ENCODE assay signal across 9 mouse cellular contexts in genomic region chr17:29491591-29492268, GRCm38 (mm10). TPM values are rescaled to one million over a fixed set of nuclear protein-coding genes. Genes with fewer than 3 reads are reported as not detected.
DNase-seq lines count a peak whose midpoint lies in the region; ATAC-seq and TF ChIP-seq lines count a peak whose summit lies in the region.
"Had no signal": no experiment of that assay in that cellular context is flagged by ENCODE, and none has a peak within 500 bp of the region (broad histone marks: within the 10 kb centered on the region; RNA-seq: fewer than 3 reads in every experiment).

No protein-coding gene starts in this region.

- peak overlapping the region; percentile 25; the same call in 1 of the 2 replicates for H3K27ac ChIP-seq in cerebellum, adult 2 months (ENCODE audit: insufficient read depth, low read length)
- peak overlapping the region; percentile 91 for H3K27ac ChIP-seq in forebrain, embryonic 16.5 days (ENCODE audit: low read length)
- H3K27ac ChIP-seq in hindbrain, embryonic 12.5 days, result peak overlapping the region; percentile 94
- peak overlapping the region; percentile 92 for H3K27ac ChIP-seq in midbrain, embryonic 11.5 days (ENCODE audit: low read depth, low read length)

- peak overlapping the region; percentile 90 for H3K9ac ChIP-seq in forebrain, embryonic 16.5 days (replicated peaks; ENCODE audit: low read depth, low read length)
- peak overlapping the region; percentile 92 for H3K9ac ChIP-seq in hindbrain, embryonic 12.5 days
- H3K9ac ChIP-seq in midbrain, embryonic 11.5 days (ENCODE audit: low read length), result peak overlapping the region; percentile 93

- peak; percentile 23 for DNase-seq in layer of hippocampus, adult 11-12 months (ENCODE audit: low spot score)
- DNase-seq in layer of hippocampus, adult 9-10 months (ENCODE audit: low spot score), result no peak
- peak; percentile 66 to 74 for DNase-seq in cerebellum, adult 2 months
- DNase-seq in left cerebral cortex, postnatal 36 days (ENCODE audit: low spot score in 2 of 2), result peak; percentile 24 to 25
- peak; percentile 97 for DNase-seq in midbrain, embryonic 11.5 days (ENCODE audit: low spot score, missing footprints)
- DNase-seq in splenic B cell, adult 2 months (ENCODE audit: low read depth, low spot score), result peak; percentile 46

- intact Hi-C loops in left cerebral cortex, postnatal 36 days (cut with DNase I), result loop anchor here (1.0 to 5.0 kb wide), 2 partner anchors 94 to 224 kb away; partner anchors contain the start of gene BC004004

- no peak for TF ChIP-seq CTCF in cerebellum, adult 2 months (IDR thresholded peaks at IDR 0.05; ENCODE audit: borderline replicate concordance, insufficient read depth, low read depth, low read length)

- no peaks in the 10 kb centered on the region for H3K27me3 ChIP-seq in cerebellum, adult 2 months (ENCODE audit: control insufficient read depth, insufficient read depth, low read length)
- no peaks in the 10 kb centered on the region for H3K27me3 ChIP-seq in forebrain, embryonic 16.5 days (replicated peaks; ENCODE audit: control insufficient read depth, insufficient read depth, low read length)
- H3K27me3 ChIP-seq in hindbrain, embryonic 12.5 days, result no peaks in the 10 kb centered on the region
- H3K27me3 ChIP-seq in midbrain, embryonic 11.5 days (ENCODE audit: control insufficient read depth, insufficient read depth, low read length), result no peaks in the 10 kb centered on the region
- no peaks in the 10 kb centered on the region for H3K27me3 ChIP-seq in splenic B cell, adult 2 months (ENCODE audit: control insufficient read depth, insufficient read depth, low read length, poor library complexity, severe bottlenecking)
- H3K27me3 ChIP-seq: Patski had no signal

- H3K9me3 ChIP-seq in forebrain, embryonic 16.5 days (ENCODE audit: control insufficient read depth, low read length), result no peaks in the 10 kb centered on the region
- no peaks in the 10 kb centered on the region for H3K9me3 ChIP-seq in hindbrain, embryonic 12.5 days (replicated peaks)
- no peaks in the 10 kb centered on the region for H3K9me3 ChIP-seq in midbrain, embryonic 11.5 days (ENCODE audit: control insufficient read depth, low read length)

- H3K4me2 ChIP-seq in forebrain, embryonic 16.5 days (ENCODE audit: low read length), result peak overlapping the region; percentile 97
- H3K4me2 ChIP-seq in hindbrain, embryonic 12.5 days (replicated peaks), result peak overlapping the region; percentile 75
- H3K4me2 ChIP-seq in midbrain, embryonic 11.5 days, result peak overlapping the region; percentile 62

- no peaks in the 10 kb centered on the region for H3K4me1 ChIP-seq in cerebellum, adult 2 months (ENCODE audit: control insufficient read depth, insufficient read depth, low read length)
- peaks cover 18% of the 10 kb centered on the region for H3K4me1 ChIP-seq in forebrain, embryonic 16.5 days (replicated peaks; ENCODE audit: control insufficient read depth, insufficient read depth, low read length)
- peaks cover 26% of the 10 kb centered on the region for H3K4me1 ChIP-seq in hindbrain, embryonic 12.5 days
- peaks cover 15% of the 10 kb centered on the region for H3K4me1 ChIP-seq in midbrain, embryonic 11.5 days (ENCODE audit: control insufficient read depth, insufficient read depth, low read length)

- ATAC-seq in forebrain, embryonic 16.5 days, result no peak
- peak; percentile 15; the same call in 1 of the 2 replicates for ATAC-seq in hindbrain, embryonic 12.5 days (ENCODE audit: low FRiP score)
- ATAC-seq in midbrain, embryonic 11.5 days (ENCODE audit: low FRiP score), result 0 out of 2 replicates have a peak, but pooled peaks have one; percentile 6

- peak overlapping the region; percentile 75 for H3K4me3 ChIP-seq in cerebellum, adult 2 months (replicated peaks; ENCODE audit: insufficient read depth, low read depth, low read length)
- H3K4me3 ChIP-seq in forebrain, embryonic 16.5 days (replicated peaks; ENCODE audit: low read length), result peak overlapping the region; percentile 90
- H3K4me3 ChIP-seq in hindbrain, embryonic 12.5 days, result peak overlapping the region; percentile 87
- peak overlapping the region; percentile 91 for H3K4me3 ChIP-seq in midbrain, embryonic 11.5 days (ENCODE audit: low read depth, low read length)

- under 1% methylated on average over 48 of the region's 48 CpGs for WGBS in cerebellum, adult 2 months
- WGBS in forebrain, embryonic 16.5 days, result under 1% methylated on average over 48 of the region's 48 CpGs
- WGBS in hindbrain, embryonic 12.5 days, result under 1% methylated on average over 48 of the region's 48 CpGs
- under 1% methylated on average over 48 of the region's 48 CpGs for WGBS in midbrain, embryonic 11.5 days

- no peaks in the 10 kb centered on the region for H3K36me3 ChIP-seq in forebrain, embryonic 16.5 days (ENCODE audit: control insufficient read depth, insufficient read depth)
- H3K36me3 ChIP-seq in hindbrain, embryonic 12.5 days, result peaks cover 9% of the 10 kb centered on the region
- H3K36me3 ChIP-seq in midbrain, embryonic 11.5 days (ENCODE audit: control insufficient read depth, insufficient read depth, low read length), result peaks cover 6% of the 10 kb centered on the region; the same call in 1 of the 2 replicates
- H3K36me3 ChIP-seq in splenic B cell, adult 2 months (ENCODE audit: control insufficient read depth, insufficient read depth, low read length, poor library complexity, severe bottlenecking), result peaks cover 9% of the 10 kb centered on the region; the same call in 1 of the 2 replicates

- no peak for TF ChIP-seq POLR2A in cerebellum, adult 2 months (IDR thresholded peaks at IDR 0.05; ENCODE audit: borderline replicate concordance, insufficient read depth, low read length)

RNA-seq across cellular contexts. Expression of gene Pim1, which starts 1.2 kb away (rescaled TPM):
- polyA plus RNA-seq in cerebellum, adult 2 months (2012; rRNA removed), result 10.5 and 10.9 TPM in 2 replicates
- polyA plus RNA-seq in forebrain, embryonic 16.5 days (2015; fragmentation: Nextera tagmentation; extraction: Ambion mirVana), result 11.4 and 11.8 TPM in 2 replicates
- 17.8 and 19.2 TPM in 2 replicates for polyA plus RNA-seq in hindbrain, embryonic 12.5 days (2016; fragmentation: Nextera tagmentation; extraction: Ambion mirVana)
- total RNA-seq in left cerebral cortex, postnatal 36 days (2021), result 1 to 10 TPM; 6.0 to 7.1 TPM
- polyA plus RNA-seq in midbrain, embryonic 11.5 days (2014; fragmentation: Nextera tagmentation; extraction: Ambion mirVana), result 16.0 and 19.7 TPM in 2 replicates

RNA-seq across cellular contexts. Expression of gene Gm17657, which starts 57.7 kb away (rescaled TPM):
- polyA plus RNA-seq in cerebellum, adult 2 months (2012; rRNA removed), result not detected in 2 replicates
- polyA plus RNA-seq in forebrain, embryonic 16.5 days (2015; fragmentation: Nextera tagmentation; extraction: Ambion mirVana), result not detected in 2 replicates
- not detected in 2 replicates for polyA plus RNA-seq in hindbrain, embryonic 12.5 days (2016; fragmentation: Nextera tagmentation; extraction: Ambion mirVana)
- not detected for total RNA-seq in left cerebral cortex, postnatal 36 days (2021)
- not detected in 2 replicates for polyA plus RNA-seq in midbrain, embryonic 11.5 days (2014; fragmentation: Nextera tagmentation; extraction: Ambion mirVana)
- polyA plus RNA-seq: Patski had no signal

RNA-seq across cellular contexts. Expression of gene Tbc1d22b, which starts 57.9 kb away (rescaled TPM):
- polyA plus RNA-seq in cerebellum, adult 2 months (2012; rRNA removed), result 37.4 and 37.7 TPM in 2 replicates
- 22.0 and 25.9 TPM in 2 replicates for polyA plus RNA-seq in forebrain, embryonic 16.5 days (2015; fragmentation: Nextera tagmentation; extraction: Ambion mirVana)
- 24.6 and 26.4 TPM in 2 replicates for polyA plus RNA-seq in hindbrain, embryonic 12.5 days (2016; fragmentation: Nextera tagmentation; extraction: Ambion mirVana)
- 10 to 100 TPM; 43.2 to 45.2 TPM for total RNA-seq in left cerebral cortex, postnatal 36 days (2021)
- polyA plus RNA-seq in midbrain, embryonic 11.5 days (2014; fragmentation: Nextera tagmentation; extraction: Ambion mirVana), result 16.8 and 18.8 TPM in 2 replicates

Comparison
In these comparisons a context has a peak if more than half of its experiments do, and no peak if none do; other contexts are left out.
1. H3K27ac ChIP-seq: peak in every context shown above with its lines; median percentile 94 in hindbrain, embryonic 12.5 days; 92 in midbrain, embryonic 11.5 days; 91 in forebrain, embryonic 16.5 days; 25 in cerebellum, adult 2 months.